18 mouse cellular contexts compared by ENCODE assay signal in the genomic region with DNA sequence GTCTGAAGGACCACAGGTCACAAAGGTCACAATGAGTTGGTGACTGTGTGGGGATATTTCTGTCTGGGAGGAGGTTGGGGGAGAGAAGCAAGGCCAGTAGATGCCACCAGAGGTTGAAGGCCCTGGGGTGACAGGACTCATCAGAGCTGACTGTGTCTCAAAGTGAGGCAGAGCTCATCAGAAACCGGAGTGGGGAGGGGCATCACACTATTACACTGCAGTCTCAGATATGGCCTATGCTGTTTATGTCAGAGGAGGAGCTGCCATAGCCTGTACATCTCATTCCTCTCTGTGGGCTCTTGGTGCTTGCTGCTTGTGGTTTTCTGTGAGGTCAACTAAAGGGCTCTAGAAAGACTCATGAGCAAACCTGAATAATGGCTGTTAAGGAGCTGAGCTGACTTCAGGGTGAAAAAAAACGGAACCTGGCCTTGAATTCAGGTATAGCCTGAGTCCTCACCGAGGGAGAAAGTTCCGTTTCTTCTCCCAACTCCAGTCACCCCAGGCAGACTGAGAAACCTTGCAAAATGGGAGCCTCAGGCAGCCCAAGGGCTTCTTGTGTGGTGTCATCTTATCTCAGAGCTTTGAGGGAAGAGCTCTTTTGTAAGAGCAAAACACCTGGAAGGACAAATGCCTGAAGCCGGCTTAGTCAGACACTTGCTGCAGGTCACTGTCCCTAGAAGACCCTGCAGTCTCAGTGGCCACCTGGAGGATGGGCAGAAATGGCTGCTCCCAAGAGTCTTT.
DNase-seq lines count a peak whose midpoint lies in the region; ATAC-seq and TF ChIP-seq lines count a peak whose summit lies in the region.
"Had no signal": no experiment of that assay in that cellular context is flagged by ENCODE, and none has a peak within 500 bp of the region (broad histone marks: within the 10 kb centered on the region; RNA-seq: fewer than 3 reads in every experiment).

No protein-coding gene starts in this region.

- peaks cover 15% of the 10 kb centered on the region for H3K4me1 ChIP-seq in liver, postnatal 0 days (ENCODE audit: insufficient read depth)
- no peaks in the 10 kb centered on the region; the same call in 1 of the 2 replicates for H3K4me1 ChIP-seq in intestine, embryonic 16.5 days (ENCODE audit: control insufficient read depth, insufficient read depth, low read length)
- H3K4me1 ChIP-seq: forebrain, embryonic 13.5 days; stomach, embryonic 15.5 days had no signal

- peak; percentile 65 for ATAC-seq in activated CD4-positive, CD25-positive, alpha-beta regulatory T cell, adult 4 months
- no peak for ATAC-seq in liver, postnatal 0 days
- no peak for ATAC-seq in intestine, embryonic 16.5 days
- ATAC-seq: forebrain, embryonic 13.5 days had no signal

- DNase-seq in CD4-positive helper T cell, adult 2 months (ENCODE audit: low read depth, low spot score), result peak; percentile 77
- DNase-seq in liver, postnatal 0 days, result no peak
- DNase-seq in thymus, postnatal 14 days, result peak; percentile 35
- no peak for DNase-seq in lung, postnatal 36 days
- no peak for DNase-seq in heart, adult 18-20 months
- DNase-seq: adrenal gland, postnatal 25 days; cerebellum, postnatal 36 days; kidney, adult 11 months; kidney, postnatal 4 days; layer of hippocampus, postnatal 36 days; lung, adult 2 months; right cerebral cortex, postnatal 14 days had no signal

- 0 out of 2 replicates have a peak overlapping the region, but pooled peaks have one; percentile 29 for H3K4me2 ChIP-seq in liver, postnatal 0 days (ENCODE audit: low read depth, low read length)
- H3K4me2 ChIP-seq in intestine, embryonic 16.5 days (ENCODE audit: low read depth, low read length), result no peak overlapping the region
- H3K4me2 ChIP-seq: embryonic facial prominence, embryonic 13.5 days; forebrain, embryonic 13.5 days; heart, embryonic 12.5 days; stomach, embryonic 15.5 days had no signal

- no peak overlapping the region for H3K9ac ChIP-seq in liver, postnatal 0 days (replicated peaks)
- no peak overlapping the region for H3K9ac ChIP-seq in intestine, embryonic 16.5 days (ENCODE audit: low read depth, low read length)
- H3K9ac ChIP-seq: embryonic facial prominence, embryonic 13.5 days; forebrain, embryonic 13.5 days; heart, embryonic 12.5 days; stomach, embryonic 15.5 days had no signal

- no peaks in the 10 kb centered on the region for H3K27me3 ChIP-seq in liver, postnatal 0 days (ENCODE audit: insufficient read depth, low read length)
- H3K27me3 ChIP-seq in intestine, embryonic 16.5 days (replicated peaks; ENCODE audit: control insufficient read depth, insufficient read depth, low read length), result no peaks in the 10 kb centered on the region
- H3K27me3 ChIP-seq: embryonic facial prominence, embryonic 13.5 days; forebrain, embryonic 13.5 days; heart, embryonic 12.5 days; stomach, embryonic 15.5 days had no signal

- 46% methylated on average over 5 of the region's 5 CpGs for WGBS in liver, postnatal 0 days (ENCODE audit: insufficient replicate concordance)
- WGBS in intestine, embryonic 16.5 days, result 89% methylated on average over 5 of the region's 5 CpGs

- TF ChIP-seq EP300 in liver, postnatal 0 days (IDR thresholded peaks at IDR 0.05; ENCODE audit: low read depth), result no peak

- H3K36me3 ChIP-seq in liver, postnatal 0 days (replicated peaks; ENCODE audit: insufficient read depth, low read length), result no peaks in the 10 kb centered on the region
- H3K36me3 ChIP-seq in intestine, embryonic 16.5 days (ENCODE audit: control insufficient read depth, insufficient read depth, low read length), result no peaks in the 10 kb centered on the region
- H3K36me3 ChIP-seq: embryonic facial prominence, embryonic 13.5 days; heart, embryonic 12.5 days; stomach, embryonic 15.5 days had no signal

- TF ChIP-seq CTCF in liver, postnatal 0 days (IDR thresholded peaks at IDR 0.05; ENCODE audit: low read depth), result no peak

- peak overlapping the region; percentile 62 for H3K27ac ChIP-seq in liver, postnatal 0 days (ENCODE audit: low read depth)
- no peak overlapping the region for H3K27ac ChIP-seq in intestine, embryonic 16.5 days (ENCODE audit: low read length)
- H3K27ac ChIP-seq: embryonic facial prominence, embryonic 13.5 days; forebrain, embryonic 13.5 days; stomach, embryonic 15.5 days had no signal

- H3K4me3 ChIP-seq in liver, postnatal 0 days (ENCODE audit: low read depth, low read length), result no peak overlapping the region
- H3K4me3 ChIP-seq in intestine, embryonic 16.5 days (ENCODE audit: low read length), result no peak overlapping the region
- H3K4me3 ChIP-seq: embryonic facial prominence, embryonic 13.5 days; forebrain, embryonic 13.5 days; heart, embryonic 12.5 days; stomach, embryonic 15.5 days had no signal

- H3K9me3 ChIP-seq in liver, postnatal 0 days (ENCODE audit: low read length), result no peaks in the 10 kb centered on the region
- H3K9me3 ChIP-seq in intestine, embryonic 16.5 days (ENCODE audit: control insufficient read depth, low read length), result no peaks in the 10 kb centered on the region
- H3K9me3 ChIP-seq: embryonic facial prominence, embryonic 13.5 days; forebrain, embryonic 13.5 days; heart, embryonic 12.5 days; stomach, embryonic 15.5 days had no signal

Comparison
In these comparisons a context has a peak if more than half of its experiments do, and no peak if none do; other contexts are left out.
1. DNase-seq: peak in CD4-positive helper T cell, adult 2 months (single experiment) and thymus, postnatal 14 days (single experiment); none in liver, postnatal 0 days (single experiment), lung, postnatal 36 days (single experiment) and heart, adult 18-20 months (0 of 2).